Mouse (Mus musculus): ENCODE measurements around the gene 4922502D21Rik.

GRCm38 (mm10) chr6:129276483-129276882 lies 55.1 kb downstream of the 4922502D21Rik start:
- no peak for TF ChIP-seq ZNF384 (IDR thresholded peaks at IDR 0.05; ENCODE audit: low read depth, low read length)
- TF ChIP-seq CHD2 (IDR thresholded peaks at IDR 0.05; ENCODE audit: low read depth, low read length) = no peak

All from ES-E14 (cell line).